Mouse (Mus musculus): ENCODE data around the gene Ogt.

GRCm38 (mm10) chrX:101640194-101641160 is 617 bp downstream of the Ogt start:
- TF ChIP-seq CTCF (IDR thresholded peaks at IDR 0.05; ENCODE audit: borderline replicate concordance, insufficient read depth, low read length) (no peak), POLR2A (IDR thresholded peaks at IDR 0.05; ENCODE audit: low read depth, low read length) (no peak; the same call in 1 of the 2 replicates)
